Mouse (Mus musculus): ENCODE measurements around the gene Gm13040.
"Not testable (repeated sequence)": the region's sequence is repeated elsewhere in the genome, so short reads cannot be mapped to it uniquely, and the experiment has no call there.

Gene Gm13040

DNA sequence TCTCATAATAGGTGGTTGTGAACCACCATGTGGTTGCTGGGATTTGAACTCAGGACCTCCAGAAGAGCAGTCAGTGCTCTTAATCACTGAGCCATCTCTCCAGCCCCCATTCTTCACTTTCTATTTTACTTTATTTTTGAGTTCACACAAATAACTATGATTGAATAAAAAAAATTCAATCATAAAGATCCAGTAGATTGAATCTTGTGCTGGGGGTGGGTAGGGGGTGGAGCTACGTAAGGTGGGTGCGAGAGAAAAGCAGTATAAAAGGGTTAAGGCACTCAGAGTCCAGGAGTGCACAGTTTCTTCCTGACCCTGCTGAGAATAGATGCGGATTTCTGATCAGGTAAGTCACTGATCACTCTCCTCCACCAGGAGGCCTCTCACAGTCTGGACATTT lies at the start of gene Gm13040:
Gene Gm13040 (plus strand): TSS at position 301 of the 400 bp plus-strand sequence.
- not testable (repeated sequence) for DNase-seq

DNA sequence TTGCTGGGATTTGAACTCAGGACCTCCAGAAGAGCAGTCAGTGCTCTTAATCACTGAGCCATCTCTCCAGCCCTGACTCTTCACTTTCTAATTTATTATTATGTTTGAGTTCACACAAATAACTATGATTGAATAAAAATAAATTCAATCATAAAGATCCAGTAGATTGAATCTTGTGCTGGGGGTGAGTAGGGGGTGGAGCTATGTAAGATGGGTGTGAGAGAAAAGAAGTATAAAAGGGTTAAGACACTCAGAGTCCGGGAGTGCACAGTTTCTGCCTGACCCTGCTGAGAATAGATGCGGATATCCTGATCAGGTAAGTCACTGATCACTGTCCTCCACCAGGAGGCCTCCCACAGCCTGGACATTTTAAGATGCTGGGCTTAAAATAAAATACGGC lies 24.7 kb upstream of the Gm13040 start, which contains the start of gene Gm13043:
Gene Gm13043 (plus strand): TSS at position 301 of the 400 bp plus-strand sequence.
- no peak for DNase-seq

DNA sequence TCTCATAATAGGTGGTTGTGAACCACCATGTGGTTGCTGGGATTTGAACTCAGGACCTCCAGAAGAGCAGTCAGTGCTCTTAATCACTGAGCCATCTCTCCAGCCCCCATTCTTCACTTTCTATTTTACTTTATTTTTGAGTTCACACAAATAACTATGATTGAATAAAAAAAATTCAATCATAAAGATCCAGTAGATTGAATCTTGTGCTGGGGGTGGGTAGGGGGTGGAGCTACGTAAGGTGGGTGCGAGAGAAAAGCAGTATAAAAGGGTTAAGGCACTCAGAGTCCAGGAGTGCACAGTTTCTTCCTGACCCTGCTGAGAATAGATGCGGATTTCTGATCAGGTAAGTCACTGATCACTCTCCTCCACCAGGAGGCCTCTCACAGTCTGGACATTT lies 15.6 kb downstream of the Gm13040 start, which contains the start of the genes BC080695 and Gm13057:
Gene BC080695 (plus strand): TSS at position 301 of the 400 bp plus-strand sequence.
Gene Gm13057 (plus strand): TSS at position 310 of the 400 bp plus-strand sequence.
- DNase-seq = not testable (repeated sequence)
